Mouse (Mus musculus) heart, postnatal 14 days (tissue): ENCODE results near the gene Ceacam19. TPM values are rescaled to one million over a fixed set of nuclear protein-coding genes. Genes with fewer than 3 reads are reported as not detected.
"Not testable (repeated sequence)": the region's sequence is repeated elsewhere in the genome, so short reads cannot be mapped to it uniquely, and the experiment has no call there.

ENCODE experiments used
- DNase-seq, 2 experiments: peaks; one replicate each; pipeline ENCODE4 v3.0.0; 2021 to 2022
- intact Hi-C: fragments of 180-260 bp; cut with DNase I; formaldehyde crosslinking; loops from one replicate; pipeline ENCODE4 v1.15.1; 2025
- long read RNA-seq, 2 experiments: library from polyadenylated mRNA; stranded (forward); transcript quantifications; one replicate each; pipeline ENCODE4 v2.0.0; 2021
- total RNA-seq, 2 experiments: library from RNA; stranded (reverse); gene quantifications; 2 replicates each; pipeline ENCODE4 v1.2.3; 2021

The Ceacam19 gene
- not detected for total RNA-seq
- long read RNA-seq, experiment 1, result 0 reads
- long read RNA-seq, experiment 2, result 0 reads

DNA sequence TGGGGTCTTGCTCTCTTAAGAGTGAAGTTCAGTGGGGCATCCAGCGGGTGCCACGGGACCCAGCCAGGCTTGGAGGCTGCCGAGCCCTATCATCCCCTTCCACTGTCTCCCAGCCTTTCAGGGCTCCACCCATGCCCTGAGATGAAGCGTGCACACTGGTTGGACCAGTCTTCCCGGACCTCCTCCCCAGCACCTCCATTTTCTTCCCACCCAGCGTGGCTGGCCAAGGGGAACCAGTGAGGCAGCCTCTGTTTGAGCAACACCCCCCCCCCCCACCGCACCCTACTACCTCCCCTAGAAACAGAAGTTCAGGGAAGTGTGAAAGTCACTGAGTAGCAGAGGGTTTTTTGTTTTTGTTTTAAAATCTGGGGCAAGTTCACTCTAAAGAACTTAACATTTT, at the start of gene Ceacam19:
Ceacam19 (minus strand) TSS at position 117 of the 400 bp plus-strand sequence.
- no peak for DNase-seq
- intact Hi-C loops, result no loop called here

DNA sequence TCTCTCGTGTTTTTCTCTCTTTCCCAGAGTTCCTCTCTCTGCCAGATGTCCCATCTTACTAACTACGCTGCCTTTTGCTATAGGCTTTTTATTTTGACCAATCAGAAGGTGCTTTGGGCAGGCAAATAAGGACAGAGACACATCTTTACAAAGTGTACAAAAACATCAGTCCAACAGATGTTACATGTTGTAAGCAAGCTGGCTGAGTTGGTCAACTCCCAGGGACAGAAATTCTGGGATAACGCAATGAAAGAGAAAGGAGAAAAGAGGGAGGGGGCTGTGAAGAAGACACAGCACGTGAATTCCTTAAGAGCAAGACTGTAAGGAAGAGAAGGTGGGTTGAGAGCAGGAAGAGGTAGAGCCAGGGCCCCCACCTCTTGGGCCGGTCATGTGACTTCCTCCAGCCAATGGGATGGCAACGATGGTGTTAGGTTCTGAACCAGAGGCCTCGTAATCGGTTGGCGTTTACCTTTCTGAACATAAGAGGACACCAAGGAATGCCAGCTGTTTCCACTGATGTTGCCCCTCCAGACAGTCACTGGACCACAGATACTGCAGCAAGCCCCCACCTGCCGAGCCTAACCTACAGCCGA, 49.6 kb upstream of the Ceacam19 start:
- intact Hi-C loops, result no loop called here
- DNase-seq, result no peak

DNA sequence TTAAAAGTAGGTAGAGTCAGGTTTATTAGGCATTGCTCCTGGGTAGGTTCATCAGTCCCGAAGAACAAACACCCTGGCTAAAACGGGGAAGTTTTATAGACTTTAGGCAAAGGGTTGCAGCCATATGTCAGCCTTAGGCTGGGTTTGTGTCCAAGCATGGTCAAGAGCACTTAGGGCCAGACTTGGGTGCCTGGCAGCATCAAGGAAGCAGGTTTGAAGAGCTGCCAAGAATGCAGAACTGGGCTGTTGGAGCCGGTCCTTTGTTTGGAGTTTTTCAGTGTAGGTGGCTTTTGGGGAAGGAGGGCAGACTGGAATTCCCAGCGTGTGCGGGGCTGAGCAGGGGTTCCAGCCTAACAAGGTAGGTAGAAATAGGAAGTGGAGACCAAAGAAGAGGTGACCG, 48.2 kb upstream of the Ceacam19 start:
- intact Hi-C loops, result no loop called here
- peak; percentile 27 to 45 for DNase-seq

DNA sequence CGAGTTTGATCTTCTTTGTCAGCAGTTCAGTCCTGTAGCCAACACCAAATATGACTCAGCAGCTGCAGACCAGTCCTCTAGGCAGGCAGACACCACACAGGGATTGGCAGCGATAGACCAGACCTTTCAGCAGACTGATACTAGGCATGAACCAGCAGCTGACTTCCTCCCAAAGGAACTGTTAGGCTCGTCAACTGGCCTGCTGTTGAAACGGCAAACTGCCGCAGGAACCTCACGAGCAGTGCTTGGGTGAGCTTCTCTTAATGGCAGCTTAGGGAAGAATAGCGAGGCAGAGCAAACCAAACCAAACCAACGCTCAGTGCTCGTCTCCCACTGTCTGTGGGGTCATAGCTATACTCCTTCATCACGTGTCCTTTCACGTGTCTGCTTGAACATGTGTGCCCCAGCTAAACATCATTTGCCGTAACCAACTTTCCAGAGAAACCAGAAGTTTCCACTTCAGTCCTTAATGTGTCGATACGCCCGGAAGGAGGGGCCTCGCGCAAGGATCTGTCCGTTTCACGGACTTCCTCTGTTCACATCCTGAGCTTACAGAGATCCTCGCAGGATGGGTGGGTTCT, 47.5 kb upstream of the Ceacam19 start:
- intact Hi-C loops, result no loop called here
- peak; percentile 39 to 47 for DNase-seq

DNA sequence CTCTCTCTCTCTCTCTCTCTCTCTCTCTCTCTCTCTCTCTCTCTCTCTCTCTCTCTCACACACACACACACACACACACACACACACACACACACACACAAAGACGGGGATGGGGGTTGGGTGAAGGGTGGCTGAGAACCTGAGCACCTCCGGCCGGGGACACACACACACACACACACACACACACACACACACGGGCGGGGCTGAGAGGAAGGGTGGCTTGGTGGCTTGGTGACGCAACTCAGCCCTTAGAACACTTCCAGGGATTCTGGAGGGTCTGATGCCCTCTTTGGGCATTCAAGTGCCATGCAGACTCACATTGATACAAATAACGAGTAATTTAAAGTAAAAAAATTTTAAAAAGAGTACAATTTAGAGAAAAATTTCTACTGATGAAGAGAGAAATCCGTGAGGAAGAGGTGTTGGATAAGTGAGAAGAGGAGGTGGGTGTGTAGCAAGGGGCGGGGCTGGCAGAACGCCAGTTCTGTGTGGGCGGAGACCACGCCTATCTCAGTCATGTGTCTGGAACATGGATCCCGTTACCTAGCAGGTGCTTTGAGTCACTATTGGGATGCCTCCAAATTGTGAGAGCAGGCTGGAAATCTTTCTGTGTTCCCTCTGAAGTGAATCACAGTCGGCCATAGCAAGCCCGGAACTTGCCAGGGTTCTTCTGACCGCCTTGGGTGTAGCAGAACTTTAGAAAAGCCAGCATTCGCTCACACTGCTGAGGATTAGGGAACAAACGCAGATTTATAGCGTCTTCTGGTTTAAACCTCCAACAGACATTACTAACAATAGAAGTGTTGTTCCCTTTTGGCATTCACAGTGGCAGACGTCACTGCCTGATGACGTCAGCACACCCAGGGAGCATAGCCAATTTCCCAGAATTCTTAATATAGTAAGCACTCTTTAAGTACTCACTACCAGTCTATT, 45.4 kb upstream of the Ceacam19 start:
- intact Hi-C loops, result no loop called here
- DNase-seq, result peak; percentile 78 to 83

DNA sequence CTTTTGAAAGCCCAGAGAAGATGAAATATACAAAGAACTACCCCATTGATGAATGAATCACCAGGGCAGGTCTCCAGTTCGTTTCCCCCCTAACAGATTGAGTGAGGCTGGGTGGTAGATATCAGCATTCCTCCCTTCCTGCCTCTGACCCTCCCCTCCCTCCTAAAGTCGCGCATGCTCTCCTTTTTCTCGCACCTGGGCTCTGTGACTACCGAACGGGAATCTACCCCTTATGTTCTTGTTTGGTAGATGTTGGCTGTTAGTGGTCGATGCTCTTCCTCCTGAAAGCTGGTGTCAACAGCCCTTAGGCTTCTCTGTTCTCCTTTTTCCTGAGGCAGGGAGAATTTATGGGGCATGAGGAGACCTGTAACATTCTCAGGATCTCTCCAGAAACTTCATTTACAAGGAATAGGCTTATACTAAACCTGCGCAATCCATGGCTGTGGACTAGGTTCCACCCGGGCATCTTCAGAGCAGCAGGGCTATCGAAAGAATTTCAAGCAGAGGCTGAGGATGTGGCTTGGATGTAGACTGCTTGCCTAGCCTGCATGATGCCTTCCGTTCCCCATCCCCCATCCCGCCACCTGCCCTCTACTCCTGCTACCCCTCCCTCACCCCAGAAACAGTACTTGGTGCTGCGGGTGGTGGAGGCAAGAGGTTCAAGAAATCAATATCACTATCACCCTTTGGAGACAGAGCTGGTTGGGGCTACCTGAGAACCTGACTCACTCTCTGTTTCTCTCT, 44.5 kb upstream of the Ceacam19 start:
- intact Hi-C loops, result no loop called here

DNA sequence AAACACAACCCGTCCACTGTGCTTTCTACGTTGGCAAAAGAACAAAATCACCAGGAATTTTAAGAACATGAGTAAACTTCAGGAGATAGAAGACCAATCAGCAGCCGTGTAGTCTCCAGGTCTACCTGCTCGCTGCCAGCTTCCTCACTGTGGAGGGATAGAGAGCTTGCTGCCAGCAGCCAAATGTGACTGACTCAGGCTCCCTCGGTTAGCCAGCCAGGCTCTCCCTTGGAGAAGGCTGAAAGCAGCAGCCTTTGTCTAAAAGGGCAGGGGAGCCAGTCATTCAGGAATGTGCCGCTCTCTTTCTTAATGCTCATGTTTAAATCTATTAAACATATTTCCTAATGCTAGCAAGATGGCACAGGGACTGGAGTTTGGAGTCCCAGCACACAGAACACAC, 42.7 kb upstream of the Ceacam19 start:
- DNase-seq, intact Hi-C loops: not testable (repeated sequence)

More for the DNA sequence above, 44.5 kb upstream of the Ceacam19 start:
- DNase-seq, result no peak

DNA sequence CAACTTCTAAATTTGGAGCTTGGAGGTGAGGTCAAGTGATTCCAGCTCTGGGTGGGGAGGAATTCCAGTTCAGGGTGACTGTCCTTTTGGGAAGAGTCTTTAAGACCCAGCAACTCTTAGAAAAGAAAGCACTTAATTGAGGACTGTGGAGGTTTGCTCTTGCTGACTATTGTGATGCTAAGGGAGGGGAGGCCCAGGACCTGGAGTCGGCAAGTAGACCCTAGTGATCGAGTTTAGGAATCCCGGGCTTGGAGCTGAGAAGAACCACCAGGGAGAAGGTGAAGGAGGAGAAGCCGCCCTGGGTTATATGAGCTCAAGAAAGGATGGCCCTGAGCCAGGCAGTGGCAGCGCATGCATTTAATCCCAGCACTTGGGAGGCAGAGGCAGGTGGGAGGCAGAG, 40.7 kb upstream of the Ceacam19 start:
- no peak for DNase-seq
- intact Hi-C loops, result no loop called here

DNA sequence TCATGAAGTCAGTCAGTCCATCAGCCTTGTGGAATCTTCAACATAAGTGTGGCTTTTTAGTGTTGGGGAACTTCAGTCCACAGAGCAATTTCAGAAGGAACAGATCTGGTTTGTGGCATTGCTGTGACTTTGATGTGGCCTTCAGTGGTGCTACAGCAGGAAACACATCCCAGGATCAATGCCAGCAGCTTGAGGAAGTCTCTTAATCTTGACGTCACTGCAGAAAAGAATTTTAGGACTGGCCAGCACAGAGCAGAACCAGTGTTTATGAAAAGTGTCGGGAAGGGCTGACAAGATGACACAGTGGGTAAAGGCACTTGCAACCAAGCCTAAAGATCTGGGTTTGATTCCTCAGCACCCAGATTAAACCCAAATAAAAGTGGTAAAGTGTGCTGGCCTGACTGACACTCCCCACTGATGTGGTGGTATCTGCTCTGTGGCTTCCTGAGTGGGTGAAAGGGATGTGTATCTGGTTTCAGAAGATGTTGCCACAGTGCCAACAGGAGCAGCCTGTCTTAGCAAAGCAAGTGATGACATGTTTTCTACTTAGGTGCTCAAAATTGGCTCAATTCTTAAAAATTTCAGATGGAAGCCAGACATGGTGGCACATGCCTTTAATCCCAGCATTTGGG, 39.2 kb upstream of the Ceacam19 start:
- intact Hi-C loops, result no loop called here
- DNase-seq, result no peak

DNA sequence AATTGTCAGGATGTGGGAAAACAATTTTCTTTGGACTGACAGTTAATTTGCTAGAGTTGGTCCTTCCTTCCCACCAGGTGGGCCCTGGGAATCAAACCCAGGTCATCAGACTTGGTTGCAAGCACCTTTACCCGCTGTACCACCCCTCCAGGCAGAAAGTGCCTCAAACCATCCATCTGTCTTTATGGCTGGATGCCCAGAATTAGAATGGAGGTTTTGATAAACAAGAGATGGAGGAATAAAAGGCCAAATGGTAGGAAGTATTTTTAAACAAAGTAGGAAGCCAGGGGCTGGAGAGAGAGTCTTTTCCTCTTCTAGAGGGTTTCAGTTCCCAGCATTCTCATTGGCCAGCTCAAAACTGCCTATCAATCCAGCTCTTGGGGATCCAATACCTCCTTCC, 37.6 kb upstream of the Ceacam19 start:
- intact Hi-C loops, result no loop called here
- DNase-seq, result no peak

DNA sequence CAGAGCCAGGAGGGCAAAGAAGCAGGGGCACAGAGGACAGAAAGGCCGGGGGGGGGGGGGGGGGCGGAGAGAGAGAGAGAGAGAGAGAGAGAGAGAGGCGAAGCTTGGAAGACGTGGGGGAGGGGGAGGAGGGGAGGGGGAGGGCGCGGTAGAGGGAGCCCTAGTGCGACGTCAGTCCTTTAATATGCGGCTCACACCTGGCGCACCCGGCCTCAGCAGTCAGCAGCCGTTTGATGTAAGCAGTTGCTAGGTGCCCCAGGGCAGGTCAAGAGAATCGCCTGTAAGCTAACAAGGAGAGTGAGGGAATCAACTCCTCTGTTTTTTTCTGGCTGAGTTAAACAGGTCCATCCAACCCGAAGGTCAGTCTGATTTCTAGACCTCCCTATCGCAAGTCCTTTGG, 36.0 kb upstream of the Ceacam19 start:
- intact Hi-C loops, result no loop called here
- DNase-seq, result no peak

DNA sequence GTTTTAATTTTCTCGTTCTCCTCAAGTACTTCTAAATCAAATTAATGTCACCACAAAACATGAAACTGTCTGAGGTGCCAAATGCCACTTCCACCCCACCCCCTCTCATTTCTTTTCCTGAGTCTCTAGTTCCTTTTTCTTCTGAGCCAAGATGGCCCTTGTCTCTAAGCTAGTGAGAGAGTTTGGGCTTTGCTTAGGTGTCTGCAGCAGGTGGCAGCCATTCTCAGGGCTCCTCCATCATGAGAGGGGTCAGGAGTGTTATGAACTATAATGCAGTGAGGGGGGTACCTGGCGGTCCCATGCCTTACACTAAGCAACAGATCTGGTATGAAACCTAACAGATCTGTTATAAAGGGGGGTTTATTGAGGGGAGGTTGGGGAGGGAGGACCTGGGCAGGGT, 35.6 kb upstream of the Ceacam19 start:
- intact Hi-C loops, result no loop called here
- no peak for DNase-seq

DNA sequence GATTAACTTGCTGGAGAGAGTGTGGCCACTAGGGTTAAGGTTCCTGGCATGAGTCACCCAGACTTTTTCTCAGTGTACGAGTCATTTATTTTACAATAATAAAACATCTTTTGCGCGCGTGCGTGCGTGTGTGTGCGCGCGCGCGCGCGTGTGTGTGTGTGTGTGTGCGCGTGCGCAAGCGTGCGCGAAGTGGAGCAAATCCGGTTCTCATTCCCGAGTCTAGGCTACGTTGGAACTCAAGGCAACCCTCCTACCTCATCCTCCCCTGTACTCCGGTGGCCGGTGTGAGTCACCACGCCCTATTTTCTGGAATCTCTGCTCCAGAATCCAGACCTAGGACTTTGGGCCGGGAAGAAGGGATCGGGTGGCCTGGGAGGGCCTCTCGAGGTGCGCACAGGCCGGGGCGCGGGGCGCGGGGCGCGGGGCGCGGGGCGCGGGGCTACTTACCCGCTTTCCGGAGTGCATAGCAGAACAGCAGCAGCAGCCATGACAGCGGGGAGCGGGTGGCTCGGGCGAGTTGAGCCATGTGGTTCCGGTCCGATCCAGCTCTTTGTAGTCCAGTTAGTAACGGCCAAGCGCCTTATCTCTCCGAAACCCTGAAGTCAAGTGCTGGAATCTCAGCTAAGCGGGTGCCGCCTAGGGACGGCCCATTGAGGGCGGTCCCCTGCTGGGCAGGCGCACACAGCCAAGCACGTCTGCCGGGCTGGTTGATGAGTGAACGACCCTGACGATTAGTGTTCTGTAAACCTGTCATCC, 32.9 kb upstream of the Ceacam19 start, which contains the start of gene Pvr:
Pvr (minus strand) TSS at position 655 of the 756 bp plus-strand sequence.
- peak; percentile 79 to 81 for DNase-seq
- intact Hi-C loops, result no loop called here

DNA sequence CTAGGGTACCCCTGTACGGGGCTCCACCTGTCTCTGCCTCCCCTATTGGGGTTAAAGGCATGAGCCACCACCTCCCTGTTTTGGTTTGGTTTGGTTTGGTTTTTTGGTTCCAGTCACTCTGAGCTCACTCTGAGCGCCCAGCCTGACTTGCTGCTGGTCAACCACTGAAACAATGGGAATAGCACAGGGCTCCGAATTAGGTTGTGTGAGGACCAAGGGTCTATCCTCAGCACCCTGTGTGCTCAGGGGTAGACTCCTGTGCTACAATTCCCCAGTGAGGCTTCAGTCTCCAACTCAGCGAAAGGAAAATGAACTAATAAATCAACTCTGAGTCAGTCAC, 32.4 kb upstream of the Ceacam19 start:
- no peak for DNase-seq
- intact Hi-C loops, result no loop called here

DNA sequence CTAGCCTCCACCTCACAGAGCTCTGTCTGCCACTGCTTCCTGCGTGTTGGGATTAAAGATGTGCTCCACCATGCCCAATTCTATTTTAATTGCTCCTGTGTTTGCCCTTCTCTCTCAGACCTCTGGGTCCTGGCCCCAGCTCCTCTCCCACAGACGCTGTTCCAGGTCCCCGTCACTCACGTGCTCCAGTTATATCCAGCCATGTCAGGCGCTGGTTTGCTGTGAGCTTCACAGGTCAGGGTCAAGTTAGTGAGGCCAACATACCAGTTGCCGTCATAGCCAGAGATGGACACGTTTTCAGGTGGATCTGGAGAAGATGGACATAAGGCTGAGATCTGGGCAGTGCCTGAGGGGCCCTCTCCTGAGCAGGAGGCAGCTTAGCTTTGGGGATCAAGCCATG, 26.8 kb upstream of the Ceacam19 start:
- DNase-seq, result no peak
- intact Hi-C loops, result no loop called here

DNA sequence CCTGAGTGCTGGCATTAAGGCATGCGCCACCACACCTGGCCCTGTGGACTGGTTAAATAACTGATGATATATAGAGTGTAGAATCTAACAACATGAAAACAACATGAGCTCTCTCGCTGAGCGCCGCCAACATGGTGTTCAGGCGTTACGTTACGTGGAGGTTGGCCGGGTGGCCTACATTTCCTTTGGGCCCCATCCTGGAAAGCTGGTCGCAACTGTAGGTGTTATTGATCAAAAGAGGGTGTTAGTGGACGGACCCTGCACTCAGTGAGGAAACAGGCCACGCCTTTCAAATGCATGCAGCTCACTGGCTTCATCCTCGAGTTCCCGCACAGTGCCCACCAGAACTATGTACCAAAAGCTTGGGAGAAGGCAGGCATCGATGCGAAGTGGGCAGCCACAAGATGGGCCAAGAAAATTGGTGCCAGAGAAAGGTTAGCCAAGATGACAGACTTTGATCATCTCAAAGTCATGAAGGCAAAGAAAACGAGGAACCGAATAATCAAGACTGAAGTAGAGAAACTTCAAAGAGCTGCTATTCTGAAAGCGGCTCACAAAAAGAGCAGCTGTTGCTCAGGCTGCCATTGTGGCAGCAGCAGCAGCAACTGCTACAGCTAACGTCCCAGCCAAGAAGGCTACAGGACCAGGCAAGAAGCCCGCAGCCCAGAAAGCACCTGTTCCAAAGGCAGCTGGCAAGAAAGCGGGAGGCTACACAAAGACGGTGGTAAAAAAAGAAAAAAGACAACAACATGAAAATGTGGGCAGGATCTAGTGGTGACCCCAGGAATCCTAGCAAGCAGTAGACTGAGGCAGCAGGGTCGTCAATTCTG, 24.1 kb upstream of the Ceacam19 start:
- intact Hi-C loops, result no loop called here

DNA sequence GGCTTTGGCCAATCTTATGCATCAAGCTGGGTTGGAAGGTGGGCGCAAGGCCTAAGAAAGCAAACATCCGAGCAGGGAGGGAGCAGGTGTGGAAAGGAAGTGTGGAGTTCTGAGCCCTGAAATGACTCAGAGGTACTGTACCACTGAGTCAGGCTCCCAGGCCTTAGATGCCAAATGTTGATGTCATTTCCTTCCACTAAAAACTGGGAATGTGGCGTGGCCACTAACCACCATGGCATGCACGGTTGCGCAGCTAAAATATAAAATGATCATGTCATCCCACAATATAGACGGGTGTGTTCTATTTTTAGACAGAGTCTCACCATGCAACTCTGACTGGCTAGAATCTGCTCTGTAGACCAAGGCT, 23.5 kb upstream of the Ceacam19 start:
- no peak for DNase-seq
- intact Hi-C loops, result no loop called here

More for the DNA sequence above, 24.1 kb upstream of the Ceacam19 start:
- no peak for DNase-seq

DNA sequence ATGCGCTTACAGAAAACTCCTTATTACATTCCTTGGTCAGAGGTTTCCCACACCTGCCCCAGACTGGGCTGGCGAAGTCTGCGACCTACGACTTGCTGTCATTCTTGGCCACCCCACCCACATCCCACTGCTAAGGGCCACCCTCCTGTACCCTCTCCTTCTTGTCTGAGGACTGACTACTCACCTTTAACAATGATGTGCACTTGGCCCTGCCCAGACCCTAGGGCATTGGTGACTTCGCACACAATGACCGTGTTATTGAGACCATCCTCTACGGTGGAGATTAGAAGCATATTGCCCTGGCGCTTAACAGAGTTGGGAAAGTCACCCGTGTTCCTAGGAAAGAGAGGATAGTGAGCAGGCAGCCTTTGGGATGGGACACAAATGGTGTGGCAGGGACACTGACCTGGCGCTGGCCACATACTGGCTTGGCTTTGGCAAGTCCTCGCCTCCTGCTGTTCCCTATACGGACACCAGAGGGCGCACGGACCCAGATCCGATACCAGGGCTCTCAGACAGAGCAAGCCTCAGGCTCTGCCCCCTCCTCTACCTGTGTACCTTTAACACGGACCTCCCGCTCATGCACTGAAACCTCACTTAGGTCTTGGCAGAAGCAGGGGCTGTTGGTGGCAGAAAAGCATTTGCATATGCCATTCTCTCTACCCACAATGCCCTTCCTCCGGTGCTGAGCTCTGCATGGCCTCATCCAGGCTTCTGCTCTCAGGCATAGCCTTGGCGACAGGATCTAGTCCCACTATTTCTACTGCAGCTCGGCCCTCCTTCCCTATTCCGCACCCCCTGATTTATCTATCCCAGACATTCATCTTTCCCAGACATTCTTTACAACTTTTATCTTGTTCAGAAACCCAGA, 22.9 kb upstream of the Ceacam19 start:
- DNase-seq, result peak; percentile 85 to 92
- intact Hi-C loops, result loop anchor here (1.0 kb wide), 2 partner anchors 42 to 46 kb away; no protein-coding TSS in a partner anchor
